Mouse (Mus musculus): ENCODE results near the gene Uqcc1.

DNA sequence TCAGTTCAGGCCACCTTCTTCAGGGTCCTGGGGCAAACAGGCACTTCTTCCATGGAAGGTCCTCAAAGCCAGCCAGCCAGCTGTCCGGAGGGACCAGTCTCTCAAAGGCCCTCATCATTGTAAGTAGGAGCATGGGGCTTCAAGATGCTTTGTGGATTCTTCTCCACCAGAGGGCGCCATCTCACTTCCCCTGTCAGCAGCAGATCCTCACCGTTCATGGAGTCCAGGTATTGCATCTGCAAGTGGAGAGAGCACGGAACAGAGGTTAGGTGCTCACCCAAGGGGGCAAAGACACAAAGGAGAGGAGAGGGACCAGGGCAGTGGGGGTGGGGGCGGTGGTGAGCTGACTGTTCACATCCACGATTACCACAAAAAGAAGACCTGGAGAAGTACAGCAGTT, 81.8 kb downstream of the Uqcc1 start:
- peak; percentile 84 to 85 for TF ChIP-seq CTCF (conservative IDR thresholded peaks at IDR 0.05 in 1 of 2, IDR thresholded peaks at IDR 0.05 in 1 of 2; ENCODE audit: low read depth in 2 of 2, low read length in 2 of 2)
- no peak for TF ChIP-seq MAFK (IDR thresholded peaks at IDR 0.05; ENCODE audit: insufficient replicate concordance, low read length)
- no peak for TF ChIP-seq CHD2 (IDR thresholded peaks at IDR 0.05; ENCODE audit: low read length)

All from CH12.LX (cell line).